Comparison of ENCODE assay signal across 8 mouse cellular contexts in genomic region chr2:69713626-69714014, GRCm38 (mm10). TPM values are rescaled to one million over a fixed set of nuclear protein-coding genes. Genes with fewer than 3 reads are reported as not detected.
DNase-seq lines count a peak whose midpoint lies in the region; ATAC-seq and TF ChIP-seq lines count a peak whose summit lies in the region.

No protein-coding gene starts in this region.

- no peak overlapping the region for H3K27ac ChIP-seq in heart, embryonic 10.5 days
- no peak overlapping the region for H3K27ac ChIP-seq in forebrain, postnatal 0 days (ENCODE audit: low read depth, low read length)
- H3K27ac ChIP-seq in liver, embryonic 16.5 days (ENCODE audit: low read length): no peak overlapping the region

- H3K27me3 ChIP-seq in heart, embryonic 10.5 days (ENCODE audit: insufficient read depth, poor library complexity, severe bottlenecking): 0 out of 2 replicates have a peak, but pooled peaks cover 5% of the 10 kb centered on the region
- H3K27me3 ChIP-seq in E14TG2a.4 (ENCODE audit: insufficient read depth, low read length): no peaks in the 10 kb centered on the region
- no peaks in the 10 kb centered on the region for H3K27me3 ChIP-seq in forebrain, postnatal 0 days (ENCODE audit: insufficient read depth, low read length)
- H3K27me3 ChIP-seq in liver, embryonic 16.5 days (ENCODE audit: control insufficient read depth, insufficient read depth, low read depth, low read length): no peaks in the 10 kb centered on the region

- H3K4me2 ChIP-seq in forebrain, postnatal 0 days (ENCODE audit: low read depth): peak overlapping the region; percentile 84
- H3K4me2 ChIP-seq in liver, embryonic 16.5 days (ENCODE audit: low read depth, low read length): peak overlapping the region; percentile 74

- no peaks in the 10 kb centered on the region for H3K9me3 ChIP-seq in heart, embryonic 10.5 days
- H3K9me3 ChIP-seq in E14TG2a.4 (ENCODE audit: low read length): no peaks in the 10 kb centered on the region
- H3K9me3 ChIP-seq in forebrain, postnatal 0 days (ENCODE audit: low read length): no peaks in the 10 kb centered on the region
- H3K9me3 ChIP-seq in liver, embryonic 16.5 days (replicated peaks; ENCODE audit: control insufficient read depth, low read length): no peaks in the 10 kb centered on the region

- H3K4me3 ChIP-seq in heart, embryonic 10.5 days: peak overlapping the region; percentile 86
- peak overlapping the region; percentile 98 for H3K4me3 ChIP-seq in E14TG2a.4 (replicated peaks; ENCODE audit: low read length)
- peak overlapping the region; percentile 88 for H3K4me3 ChIP-seq in forebrain, postnatal 0 days (ENCODE audit: low read depth, low read length)
- peak overlapping the region; percentile 72 for H3K4me3 ChIP-seq in liver, embryonic 16.5 days (ENCODE audit: low read depth, low read length)

- intact Hi-C loops in heart, postnatal 10 days (cut with DNase I): no loop called here

- no peak for TF ChIP-seq CTCF in E14TG2a.4 (conservative IDR thresholded peaks at IDR 0.05; ENCODE audit: low read length)
- TF ChIP-seq CTCF in forebrain, postnatal 0 days (IDR thresholded peaks at IDR 0.05; ENCODE audit: low read depth): no peak

- peaks cover 20% of the 10 kb centered on the region for H3K36me3 ChIP-seq in heart, embryonic 10.5 days
- peaks cover 15% of the 10 kb centered on the region for H3K36me3 ChIP-seq in E14TG2a.4 (ENCODE audit: insufficient read depth, low read length)
- H3K36me3 ChIP-seq in forebrain, postnatal 0 days (ENCODE audit: insufficient read depth): no peaks in the 10 kb centered on the region
- no peaks in the 10 kb centered on the region for H3K36me3 ChIP-seq in liver, embryonic 16.5 days (ENCODE audit: control insufficient read depth, insufficient read depth)

- H3K9ac ChIP-seq in forebrain, postnatal 0 days: no peak overlapping the region
- H3K9ac ChIP-seq in liver, embryonic 16.5 days (ENCODE audit: low read depth, low read length): no peak overlapping the region

- 0 out of 2 replicates have a peak, but pooled peaks cover 2% of the 10 kb centered on the region for H3K4me1 ChIP-seq in heart, embryonic 10.5 days
- peaks cover 37% of the 10 kb centered on the region for H3K4me1 ChIP-seq in E14TG2a.4 (replicated peaks; ENCODE audit: low read depth, low read length)
- H3K4me1 ChIP-seq in forebrain, postnatal 0 days (ENCODE audit: insufficient read depth): 0 out of 2 replicates have a peak, but pooled peaks cover 5% of the 10 kb centered on the region
- H3K4me1 ChIP-seq in liver, embryonic 16.5 days (ENCODE audit: control insufficient read depth, low read depth, low read length): peaks cover 4% of the 10 kb centered on the region

- no peak; the same call in 1 of the 2 replicates for ATAC-seq in forebrain, postnatal 0 days
- ATAC-seq in liver, embryonic 16.5 days (ENCODE audit: low read depth): no peak
- ATAC-seq in megakaryocyte progenitor cell, adult 5-6 weeks (replicated peaks; ENCODE audit: poor library complexity): no peak

- DNase-seq in heart, embryonic 10.5 days (ENCODE audit: low spot score): no peak
- no peak for DNase-seq in heart, postnatal 10 days
- no peak for DNase-seq in forebrain, postnatal 0 days
- no peak for DNase-seq in ovary, adult 18-20 months (ENCODE audit: low spot score)
- no peak for DNase-seq in embryo, embryonic 10.5 days (ENCODE audit: low spot score)

- 34% methylated on average over 4 of the region's 4 CpGs for WGBS in heart, embryonic 10.5 days
- 31% methylated on average over 4 of the region's 4 CpGs for WGBS in forebrain, postnatal 0 days
- WGBS in liver, embryonic 16.5 days (ENCODE audit: insufficient replicate concordance): 22% methylated on average over 4 of the region's 4 CpGs

RNA-seq across cellular contexts. Expression of gene Fastkd1, which starts 0.3 kb away (rescaled TPM):
- polyA plus RNA-seq in heart, embryonic 10.5 days (2016; fragmentation: Nextera tagmentation; extraction: Ambion mirVana): 19.5 and 23.0 TPM in 2 replicates
- 10 to 100 TPM; 31.4 to 34.6 TPM for total RNA-seq in heart, postnatal 10 days (2021)
- total RNA-seq in forebrain, postnatal 0 days (2014; rRNA removed): 21.3 and 24.4 TPM in 2 replicates
- 8.8 and 12.7 TPM in 2 replicates for polyA plus RNA-seq in forebrain, postnatal 0 days (2015; fragmentation: Nextera tagmentation; extraction: Ambion mirVana)
- 2.9 and 3.3 TPM in 2 replicates for polyA plus RNA-seq in liver, embryonic 16.5 days (2015; fragmentation: Nextera tagmentation; extraction: Ambion mirVana)
- total RNA-seq in megakaryocyte progenitor cell, adult 5-6 weeks (2015): 21.3 and 21.8 TPM in 2 replicates
- total RNA-seq in megakaryocyte progenitor cell, adult 5-6 weeks (2017): 16.7 and 17.0 TPM in 2 replicates

RNA-seq across cellular contexts. Expression of gene Ppig, which starts 8.7 kb away (rescaled TPM):
- 98.0 and 114 TPM in 2 replicates for polyA plus RNA-seq in heart, embryonic 10.5 days (2016; fragmentation: Nextera tagmentation; extraction: Ambion mirVana)
- total RNA-seq in heart, postnatal 10 days (2021): 10 to 100 TPM; 47.7 to 51.8 TPM
- total RNA-seq in forebrain, postnatal 0 days (2014; rRNA removed): 13.2 and 18.7 TPM in 2 replicates
- 88.0 and 125 TPM in 2 replicates for polyA plus RNA-seq in forebrain, postnatal 0 days (2015; fragmentation: Nextera tagmentation; extraction: Ambion mirVana)
- polyA plus RNA-seq in liver, embryonic 16.5 days (2015; fragmentation: Nextera tagmentation; extraction: Ambion mirVana): 45.7 and 49.5 TPM in 2 replicates
- 136 and 142 TPM in 2 replicates for total RNA-seq in megakaryocyte progenitor cell, adult 5-6 weeks (2015)
- total RNA-seq in megakaryocyte progenitor cell, adult 5-6 weeks (2017): 70.5 and 131 TPM in 2 replicates

RNA-seq across cellular contexts. Expression of gene Klhl41, which starts 43.7 kb away (rescaled TPM):
- polyA plus RNA-seq in heart, embryonic 10.5 days (2016; fragmentation: Nextera tagmentation; extraction: Ambion mirVana): 8.3 and 15.4 TPM in 2 replicates
- 10 to 100 TPM; 70.3 to 76.3 TPM for total RNA-seq in heart, postnatal 10 days (2021)
- 0.10 and 0.15 TPM in 2 replicates for total RNA-seq in forebrain, postnatal 0 days (2014; rRNA removed)
- polyA plus RNA-seq in forebrain, postnatal 0 days (2015; fragmentation: Nextera tagmentation; extraction: Ambion mirVana): 0.10 and 0.13 TPM in 2 replicates
- 0.58 and 1.2 TPM in 2 replicates for polyA plus RNA-seq in liver, embryonic 16.5 days (2015; fragmentation: Nextera tagmentation; extraction: Ambion mirVana)
- not detected in 2 replicates for total RNA-seq in megakaryocyte progenitor cell, adult 5-6 weeks (2015)
- 0.07 TPM in 1 of 2 replicates, not detected in the other for total RNA-seq in megakaryocyte progenitor cell, adult 5-6 weeks (2017)

Comparison
In these comparisons a context has a peak if more than half of its experiments do, and no peak if none do; other contexts are left out.
1. RNA of gene Klhl41, which starts 43.7 kb away (total RNA-seq): 70.3 to 76.3 TPM in heart, postnatal 10 days; 0.10 to 0.15 TPM in forebrain, postnatal 0 days and 0.07 TPM in megakaryocyte progenitor cell, adult 5-6 weeks; every median in the first group is over 10 times any median in the second.
2. Peak in every context shown above with its lines, with median percentiles within 50 percentile points of each other: H3K4me3 ChIP-seq.